Mouse (Mus musculus) kidney, embryonic 16.5 days (tissue): ENCODE results near the gene B3glct. TPM values are rescaled to one million over a fixed set of nuclear protein-coding genes. Genes with fewer than 3 reads are reported as not detected.

Source experiments
- ATAC-seq: fragments of 200-750 bp; cut with Nextera tagmentation; 2 replicates; pipeline ENCODE4 v1.8.0; 2017; ENCODE audit warnings: moderate TSS enrichment; ENCODE audit not compliant: low FRiP score, low TSS enrichment
- H3K27ac ChIP-seq: fragments of 300-500 bp; sonication (generic); 2 replicates; pipeline ENCODE4 v1.5.1; 2014; ENCODE audit warnings: low read length
- H3K27me3 ChIP-seq: fragments of 300-500 bp; sonication (generic); 2 replicates; pipeline ENCODE4 v1.6.1; 2014; ENCODE audit warnings: low read length, control low read depth, mixed read lengths; ENCODE audit not compliant: insufficient read depth
- H3K36me3 ChIP-seq: fragments of 300-500 bp; sonication (generic); 2 replicates; pipeline ENCODE4 v1.6.1; 2014; ENCODE audit warnings: low read length, control low read depth, mixed read lengths; ENCODE audit not compliant: insufficient read depth
- H3K4me1 ChIP-seq: fragments of 300-500 bp; sonication (generic); 2 replicates; pipeline ENCODE4 v1.6.1; 2014; ENCODE audit warnings: low read length, control low read depth, mixed read lengths; ENCODE audit not compliant: insufficient read depth
- H3K4me2 ChIP-seq: fragments of 300-500 bp; sonication (generic); replicated peaks from 2 replicates; pipeline ENCODE4 v1.6.1; 2014; ENCODE audit warnings: low read depth, low read length
- H3K4me3 ChIP-seq: fragments of 300-500 bp; sonication (generic); 2 replicates; pipeline ENCODE4 v1.5.1; 2014; ENCODE audit warnings: mild to moderate bottlenecking, low read length
- H3K9ac ChIP-seq: fragments of 300-500 bp; sonication (generic); replicated peaks from 2 replicates; pipeline ENCODE4 v1.6.1; 2014; ENCODE audit warnings: low read length
- H3K9me3 ChIP-seq: fragments of 300-500 bp; sonication (generic); 2 replicates; pipeline ENCODE4 v1.6.1; 2016; ENCODE audit warnings: low read length, control low read depth
- WGBS: fragments of 180-500 bp; shearing (Covaris S2); extraction: QIAGEN DNeasy Blood & Tissue Kit; methylation state at CpG from one replicate; pipeline ENCODE4 v1.1.7; 2014; 5-methylcytosine and 5-hydroxymethylcytosine counted together
- polyA plus RNA-seq: library from polyadenylated mRNA; unstranded; fragments of >200 nt; fragmentation: Nextera tagmentation; extraction: Ambion mirVana; gene quantifications from 2 replicates; pipeline ENCODE4 v1.2.1, GENCODE M21; 2015

Gene B3glct
- 17.4 and 17.5 TPM in 2 replicates for polyA plus RNA-seq

DNA sequence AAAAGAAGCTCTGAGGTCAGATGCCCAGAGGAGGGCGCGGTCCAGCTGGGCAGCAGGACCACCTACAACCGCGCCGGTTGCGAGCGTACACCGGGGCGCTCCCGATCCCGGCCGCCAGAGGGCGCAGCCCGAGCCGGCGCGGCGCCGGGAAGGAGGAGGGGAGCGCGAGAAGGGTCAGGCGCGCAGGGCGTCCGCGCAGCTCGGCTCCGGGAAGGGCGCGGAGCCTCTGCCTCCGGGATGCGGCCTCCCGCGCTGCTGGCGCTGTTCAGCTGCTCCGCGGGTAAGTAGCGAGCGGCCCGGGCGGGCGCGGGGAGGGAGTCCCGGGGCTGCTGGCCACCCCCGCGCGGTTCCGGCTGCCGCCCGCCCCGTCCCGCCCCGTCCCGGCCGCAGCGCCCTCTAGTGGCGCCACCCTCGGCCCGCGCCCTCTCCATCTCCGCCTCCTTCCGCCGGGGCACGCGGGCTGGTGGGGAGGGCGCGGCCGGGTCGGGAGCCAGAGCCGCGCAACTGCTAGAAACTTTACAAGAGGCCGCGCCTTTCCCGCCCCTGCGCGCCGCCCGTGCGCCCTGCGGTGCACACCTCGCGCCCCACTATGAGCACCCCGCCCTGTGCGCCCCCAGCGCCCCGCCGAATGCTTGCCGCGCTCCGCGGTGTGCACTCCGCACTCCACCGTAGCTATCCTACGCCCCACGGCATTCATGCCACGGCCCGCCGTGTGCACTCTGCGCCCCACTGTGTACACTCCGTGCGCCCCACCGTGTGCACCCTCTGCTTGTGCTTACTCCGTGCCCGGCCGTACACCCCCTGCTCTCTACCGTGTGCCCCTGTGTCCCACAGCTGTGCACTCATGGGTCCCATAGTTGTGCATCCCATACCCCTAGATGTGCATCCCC is at the start of gene B3glct:
Gene B3glct, plus strand, starts transcription at position 131 of the 890 bp plus-strand sequence.
- Histone ChIP-seq H3K4me1 (peaks cover 17% of the 10 kb centered on the region), H3K27ac (peak within 1 kb of the TSS; percentile 77), H3K9me3 (no peaks in the 10 kb centered on the region), H3K36me3 (no peaks in the 10 kb centered on the region), H3K4me3 (peak within 1 kb of the TSS; percentile 77), H3K9ac (peak within 1 kb of the TSS; percentile 93), H3K27me3 (no peaks in the 10 kb centered on the region), H3K4me2 (peak within 1 kb of the TSS; percentile 96)
- peak; percentile 97 for ATAC-seq
- under 1% methylated on average over 64 of the region's 106 CpGs for WGBS

DNA sequence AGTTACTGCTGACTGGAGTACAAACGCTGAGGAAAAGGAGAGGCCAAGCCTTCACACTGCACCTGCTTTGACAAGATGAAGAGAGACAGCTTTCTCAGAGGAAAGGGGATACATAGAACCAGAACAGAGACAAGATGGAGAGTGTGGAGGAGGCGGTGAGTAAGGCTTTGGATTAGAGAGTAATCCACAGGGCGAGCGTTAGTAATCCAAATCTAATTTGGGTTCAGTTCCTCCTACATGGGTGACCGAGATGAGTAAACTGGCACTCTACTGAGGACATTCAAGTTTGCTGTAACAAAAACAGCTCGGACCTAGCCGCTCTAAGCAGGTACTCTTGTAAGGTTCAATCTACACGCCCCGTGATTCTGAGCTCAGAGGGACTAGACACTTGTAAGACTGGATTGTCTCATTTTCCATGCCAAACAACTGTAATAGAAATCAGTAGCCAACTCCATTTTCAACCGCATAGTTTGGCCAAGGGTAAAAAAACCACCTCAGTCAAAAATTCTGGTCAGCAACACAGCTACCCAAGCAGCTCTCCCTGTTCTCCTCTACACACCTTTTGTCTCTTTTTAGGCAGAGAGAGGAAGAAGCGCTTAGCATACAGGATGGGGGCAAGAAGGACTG is 43.5 kb upstream of the B3glct start:
- peaks cover 20% of the 10 kb centered on the region for H3K4me1 ChIP-seq
- H3K36me3 ChIP-seq: peaks cover 33% of the 10 kb centered on the region
- H3K9ac ChIP-seq: peak overlapping the region; percentile 83
- peak overlapping the region; percentile 87 for H3K4me3 ChIP-seq
- no peak for ATAC-seq
- H3K9me3 ChIP-seq: no peaks in the 10 kb centered on the region
- H3K27ac ChIP-seq: no peak overlapping the region
- H3K27me3 ChIP-seq: no peaks in the 10 kb centered on the region
- peak overlapping the region; percentile 91 for H3K4me2 ChIP-seq
- 53% methylated on average over 11 of the region's 11 CpGs for WGBS

DNA sequence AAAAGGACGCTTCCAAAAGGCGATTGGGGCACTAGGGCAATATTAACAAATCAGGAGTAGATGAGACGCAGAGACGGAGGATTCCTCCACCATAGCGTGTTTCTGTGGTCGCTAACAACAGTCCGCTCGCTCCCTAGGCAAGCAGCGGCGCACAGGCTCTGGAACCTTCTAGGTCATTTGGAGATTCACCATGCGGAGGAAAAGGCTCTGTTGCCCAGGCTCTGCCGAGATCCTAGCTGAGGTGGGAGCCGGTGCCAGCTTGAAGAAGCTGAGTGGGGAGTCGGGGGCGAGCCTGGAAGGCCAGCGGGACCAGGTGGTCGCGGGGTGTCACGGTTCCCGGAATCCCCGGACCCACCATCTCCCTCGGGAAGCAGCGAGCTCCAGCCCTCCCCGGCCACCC is 42.5 kb upstream of the B3glct start:
- H3K4me3 ChIP-seq: peak overlapping the region; percentile 87
- H3K4me1 ChIP-seq: peaks cover 20% of the 10 kb centered on the region
- peak overlapping the region; percentile 91 for H3K4me2 ChIP-seq
- no peak for ATAC-seq
- H3K27me3 ChIP-seq: no peaks in the 10 kb centered on the region
- H3K36me3 ChIP-seq: peaks cover 23% of the 10 kb centered on the region
- peak overlapping the region; percentile 83 for H3K9ac ChIP-seq
- no peaks in the 10 kb centered on the region for H3K9me3 ChIP-seq
- WGBS: under 1% methylated on average over 24 of the region's 24 CpGs
- peak overlapping the region; percentile 85 for H3K27ac ChIP-seq

DNA sequence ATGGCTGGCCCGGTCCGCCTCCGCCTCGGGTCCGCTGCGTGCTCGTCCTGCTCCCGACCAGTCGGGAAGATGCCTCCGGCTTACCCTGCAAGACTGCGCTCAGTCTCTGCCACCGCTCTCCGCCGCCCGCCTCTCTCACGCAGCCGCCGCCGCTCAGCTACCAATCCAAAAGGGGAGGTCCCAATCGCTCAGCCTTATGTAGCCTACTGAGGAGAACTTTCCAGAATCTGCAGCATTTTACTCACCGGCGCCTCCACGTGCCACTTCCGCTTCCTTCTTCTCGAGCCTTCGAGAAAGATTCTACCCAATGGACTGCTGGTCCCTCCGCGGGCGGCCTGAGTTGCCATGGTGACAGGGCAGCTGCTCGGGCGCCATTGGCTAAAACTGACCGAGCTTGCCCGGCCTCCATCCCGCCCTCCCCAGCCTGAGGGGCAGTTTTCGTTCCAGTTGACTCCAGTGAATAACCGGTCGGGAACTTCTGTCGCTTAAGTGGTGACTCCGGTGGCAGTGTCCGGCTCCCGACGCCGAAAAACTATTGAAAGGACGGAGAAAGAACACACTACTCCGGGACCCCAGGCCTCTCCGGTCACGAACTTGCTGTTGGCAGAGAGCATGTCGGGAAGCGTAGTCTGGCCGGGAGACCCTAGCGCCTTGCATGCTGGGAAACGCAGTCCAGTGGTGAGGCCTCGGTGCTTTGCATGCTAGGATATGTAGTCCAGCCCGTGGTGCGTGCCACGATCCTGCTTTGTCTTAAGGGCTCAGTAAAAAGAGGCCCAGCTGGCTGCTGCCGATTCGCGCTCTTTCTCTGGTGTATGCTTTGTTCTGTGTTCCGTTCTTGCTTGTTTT is 41.7 kb upstream of the B3glct start, which contains the start of gene Hsph1:
Gene Hsph1, minus strand, starts transcription at position 302 of the 846 bp plus-strand sequence.
- peaks cover 15% of the 10 kb centered on the region for H3K36me3 ChIP-seq
- peak within 1 kb of the TSS; percentile 83 for H3K9ac ChIP-seq
- peaks cover 20% of the 10 kb centered on the region for H3K4me1 ChIP-seq
- ATAC-seq: peak; percentile 99
- H3K9me3 ChIP-seq: no peaks in the 10 kb centered on the region
- H3K4me3 ChIP-seq: peak within 1 kb of the TSS; percentile 87
- WGBS: under 1% methylated on average over 59 of the region's 60 CpGs
- H3K27me3 ChIP-seq: no peaks in the 10 kb centered on the region
- H3K27ac ChIP-seq: peak within 1 kb of the TSS; percentile 85
- H3K4me2 ChIP-seq: peak within 1 kb of the TSS; percentile 91

DNA sequence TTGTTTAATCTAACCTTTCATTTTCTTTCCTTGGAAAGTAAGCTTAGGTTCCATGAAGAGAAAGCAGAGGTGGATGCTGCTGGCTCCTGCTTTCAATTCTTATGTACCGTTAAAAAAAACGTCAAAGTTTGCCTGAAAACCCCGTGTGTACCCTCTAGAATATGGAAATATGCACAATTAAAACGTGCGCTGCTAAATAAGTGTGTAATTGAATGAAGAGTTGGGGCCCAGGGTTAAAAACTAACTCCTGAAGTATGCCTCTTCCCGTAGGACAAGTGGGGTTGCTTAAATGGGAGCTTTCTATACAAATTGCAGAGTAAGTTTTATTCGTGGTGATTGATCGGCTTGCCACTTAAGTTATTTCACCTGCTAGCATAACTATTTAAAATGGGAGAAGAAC is 40.7 kb upstream of the B3glct start:
- Histone ChIP-seq H3K4me1 (peaks cover 20% of the 10 kb centered on the region), H3K9me3 (no peaks in the 10 kb centered on the region), H3K27ac (no peak overlapping the region), H3K4me2 (peak overlapping the region; percentile 91), H3K36me3 (peaks cover 14% of the 10 kb centered on the region), H3K27me3 (no peaks in the 10 kb centered on the region), H3K4me3 (peak overlapping the region; percentile 87), H3K9ac (0 out of 2 replicates have a peak overlapping the region, but pooled peaks have one; percentile 74)
- no peak for ATAC-seq
- 60% methylated on average over 8 of the region's 8 CpGs for WGBS

DNA sequence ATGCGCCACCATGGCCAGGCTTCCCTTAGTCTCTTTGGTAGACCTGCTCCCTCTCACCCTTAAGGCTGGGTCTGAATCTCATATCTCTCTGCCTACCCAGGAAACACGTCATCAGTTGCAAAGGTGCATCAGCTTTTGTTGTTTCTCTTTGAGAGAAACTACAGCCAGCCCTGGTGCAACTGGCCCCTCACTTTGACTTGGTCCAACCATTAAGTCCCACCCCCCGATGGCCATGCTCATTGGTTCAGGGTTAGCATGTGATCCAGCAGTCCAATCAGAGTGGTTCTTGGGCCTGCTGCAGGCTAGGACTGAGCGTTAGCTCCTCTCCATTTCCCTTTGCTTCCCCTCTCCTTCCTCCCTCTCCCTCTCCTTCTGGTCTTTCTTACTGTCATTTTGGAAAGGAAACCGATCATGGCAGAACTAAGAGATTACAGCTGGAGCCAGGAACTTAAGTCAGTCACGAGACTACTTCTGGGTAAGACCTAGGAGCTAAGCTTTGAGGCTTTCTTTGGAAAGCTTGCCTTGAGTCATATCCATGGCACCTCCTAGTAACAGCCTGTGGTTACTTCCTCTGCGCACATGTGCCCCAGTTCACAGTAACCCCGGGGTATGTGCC is 36.6 kb upstream of the B3glct start:
- no peak overlapping the region for H3K27ac ChIP-seq
- H3K9me3 ChIP-seq: no peaks in the 10 kb centered on the region
- H3K4me2 ChIP-seq: no peak overlapping the region
- H3K4me3 ChIP-seq: no peak overlapping the region
- no peaks in the 10 kb centered on the region for H3K36me3 ChIP-seq
- ATAC-seq: no peak
- whole genome bisulfite sequencing: 87% methylated on average over 8 of the region's 8 CpGs
- no peak overlapping the region for H3K9ac ChIP-seq
- H3K4me1 ChIP-seq: 0 out of 2 replicates have a peak, but pooled peaks cover 4% of the 10 kb centered on the region
- no peaks in the 10 kb centered on the region for H3K27me3 ChIP-seq

DNA sequence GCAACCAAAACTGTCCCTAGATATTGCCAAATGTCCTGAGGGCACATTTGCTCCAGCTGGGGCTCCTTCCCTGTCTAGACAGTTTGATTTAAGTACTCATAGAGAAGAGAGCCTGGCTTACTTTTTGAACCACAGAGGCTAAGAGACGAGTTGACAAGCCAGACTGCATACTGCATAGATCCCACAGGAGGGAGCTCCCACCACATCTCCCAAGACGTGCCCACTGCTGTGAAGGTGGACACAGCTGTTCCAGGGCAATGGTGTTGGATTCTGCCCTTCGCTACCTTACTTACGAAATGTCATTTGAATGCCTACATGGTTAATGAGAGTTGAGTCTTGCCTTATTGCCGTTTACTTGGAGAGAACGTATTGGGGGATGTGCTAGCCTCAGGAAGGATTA is 35.7 kb upstream of the B3glct start:
- no peak overlapping the region for H3K4me3 ChIP-seq
- 0 out of 2 replicates have a peak, but pooled peaks cover 2% of the 10 kb centered on the region for H3K4me1 ChIP-seq
- no peak overlapping the region for H3K4me2 ChIP-seq
- ATAC-seq: peak; percentile 84; the same call in 1 of the 2 replicates
- no peak overlapping the region for H3K27ac ChIP-seq
- H3K9ac ChIP-seq: no peak overlapping the region
- no peaks in the 10 kb centered on the region for H3K36me3 ChIP-seq
- H3K9me3 ChIP-seq: no peaks in the 10 kb centered on the region
- 39% methylated on average over 6 of the region's 6 CpGs for WGBS
- H3K27me3 ChIP-seq: no peaks in the 10 kb centered on the region

DNA sequence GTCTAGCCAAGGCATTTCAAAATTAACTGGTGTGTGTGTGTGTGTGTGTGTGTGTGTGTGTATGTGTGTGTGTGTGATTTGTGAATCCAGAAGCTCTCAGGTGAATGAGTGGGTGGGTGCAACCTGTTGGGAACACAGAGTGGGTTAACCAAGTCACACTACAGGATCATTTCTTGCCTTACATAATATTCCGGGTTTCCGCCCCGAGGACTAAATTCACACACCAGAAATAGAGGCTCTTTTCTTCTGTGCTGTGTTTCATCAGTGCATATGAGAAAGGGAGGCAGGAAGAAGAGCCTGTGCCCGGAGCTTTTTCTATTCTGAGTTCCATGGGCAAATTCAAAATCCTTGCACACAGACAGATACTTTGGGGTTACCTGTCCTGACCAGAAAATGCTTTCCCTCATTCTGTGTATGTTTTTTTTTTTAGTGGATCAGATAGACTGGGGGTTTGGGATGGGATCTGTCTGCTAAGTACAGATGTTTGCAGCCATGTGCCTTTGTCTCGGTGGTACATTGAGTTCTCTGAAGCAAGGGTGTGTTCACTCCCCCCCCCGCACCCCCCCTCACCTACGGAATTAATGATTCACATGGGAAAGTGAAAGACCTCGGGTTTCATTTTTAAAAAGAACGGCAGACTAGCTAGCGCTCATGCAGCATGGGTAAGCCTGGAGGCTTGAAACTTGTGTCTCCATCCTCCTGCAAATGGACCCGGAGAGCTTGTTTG is 35.1 kb upstream of the B3glct start:
- H3K4me1 ChIP-seq: no peaks in the 10 kb centered on the region
- no peaks in the 10 kb centered on the region for H3K36me3 ChIP-seq
- no peak overlapping the region for H3K27ac ChIP-seq
- no peak for ATAC-seq
- H3K4me3 ChIP-seq: no peak overlapping the region
- H3K4me2 ChIP-seq: no peak overlapping the region; the same call in 1 of the 2 replicates
- H3K9me3 ChIP-seq: no peaks in the 10 kb centered on the region
- no peaks in the 10 kb centered on the region for H3K27me3 ChIP-seq
- no peak overlapping the region for H3K9ac ChIP-seq
- 76% methylated on average over 11 of the region's 11 CpGs for WGBS
